Mouse (Mus musculus): ENCODE results near the gene Vhl. TPM values are rescaled to one million over a fixed set of nuclear protein-coding genes. Genes with fewer than 3 reads are reported as not detected.

The Vhl gene
- polyA plus RNA-seq (2012; rRNA removed), result 55.1 and 67.8 TPM in 2 replicates

- Histone ChIP-seq H3K4me3 (ENCODE audit: insufficient read depth, low read length) (peak within 1 kb of the TSS; percentile 71), H3K4me1 (ENCODE audit: control insufficient read depth, insufficient read depth, low read length) (no peaks in the 10 kb centered on the region; the same call in 1 of the 2 replicates), H3K27ac (ENCODE audit: insufficient read depth, low read length) (peak within 1 kb of the TSS; percentile 85)
- TF ChIP-seq POLR2A (IDR thresholded peaks at IDR 0.05; ENCODE audit: extremely low read depth, insufficient read depth, low read length), result peak; percentile 26; the same call in 1 of the 2 replicates
- TF ChIP-seq CTCF (IDR thresholded peaks at IDR 0.05; ENCODE audit: extremely low read depth, insufficient read depth, low read length), result no peak
Measured at GRCm38 (mm10) chr6:113623941-113624751, at the start of gene Vhl. Vhl (plus strand) TSS chr6:113623959.

DNA sequence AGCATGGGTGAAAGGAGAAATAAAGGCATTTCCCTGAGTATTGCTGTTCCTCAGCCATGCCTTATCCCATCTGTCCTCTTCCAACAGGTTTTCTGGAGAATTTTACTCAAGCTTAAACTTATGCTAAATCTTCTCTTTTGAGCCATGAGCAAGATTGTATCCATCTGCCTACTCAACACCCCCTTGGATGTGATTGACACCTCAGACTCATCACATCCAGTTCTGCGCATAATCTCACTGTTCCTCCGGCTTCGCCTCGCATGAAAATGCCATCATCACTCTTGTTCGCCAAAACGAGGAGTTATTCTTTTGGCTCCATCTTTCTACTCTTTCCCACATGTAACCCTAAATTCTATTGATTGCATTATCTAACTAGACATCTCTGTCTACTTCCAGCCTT lies 47.7 kb upstream of the Vhl start:
- H3K27ac ChIP-seq (ENCODE audit: insufficient read depth, low read length), result peak overlapping the region; percentile 89; the same call in 1 of the 2 replicates
- TF ChIP-seq POLR2A (IDR thresholded peaks at IDR 0.05; ENCODE audit: extremely low read depth, insufficient read depth, low read length) (no peak), CTCF (IDR thresholded peaks at IDR 0.05; ENCODE audit: extremely low read depth, insufficient read depth, low read length) (no peak)
- no peak overlapping the region for H3K4me3 ChIP-seq (ENCODE audit: insufficient read depth, low read length)
- H3K4me1 ChIP-seq (ENCODE audit: control insufficient read depth, insufficient read depth, low read length), result peaks cover 2% of the 10 kb centered on the region

- H3K4me3 ChIP-seq (ENCODE audit: insufficient read depth, low read length), result no peak overlapping the region
- TF ChIP-seq POLR2A (IDR thresholded peaks at IDR 0.05; ENCODE audit: extremely low read depth, insufficient read depth, low read length) (no peak), CTCF (IDR thresholded peaks at IDR 0.05; ENCODE audit: extremely low read depth, insufficient read depth, low read length) (no peak)
Measured at GRCm38 (mm10) chr6:113579306-113579705, 44.5 kb upstream of the Vhl start.

GRCm38 (mm10) chr6:113583023-113583422 lies 40.7 kb upstream of the Vhl start:
- no peak overlapping the region for H3K4me3 ChIP-seq (ENCODE audit: insufficient read depth, low read length)
- peak overlapping the region; percentile 7; the same call in 1 of the 2 replicates for H3K27ac ChIP-seq (ENCODE audit: insufficient read depth, low read length)
- H3K4me1 ChIP-seq (ENCODE audit: control insufficient read depth, insufficient read depth, low read length), result 0 out of 2 replicates have a peak, but pooled peaks cover 1% of the 10 kb centered on the region
- no peak for TF ChIP-seq CTCF (IDR thresholded peaks at IDR 0.05; ENCODE audit: extremely low read depth, insufficient read depth, low read length)
- no peak for TF ChIP-seq POLR2A (IDR thresholded peaks at IDR 0.05; ENCODE audit: extremely low read depth, insufficient read depth, low read length)

More at GRCm38 (mm10) chr6:113579306-113579705, 44.5 kb upstream of the Vhl start:
- Histone ChIP-seq H3K4me1 (ENCODE audit: control insufficient read depth, insufficient read depth, low read length) (peaks cover 4% of the 10 kb centered on the region), H3K27ac (ENCODE audit: insufficient read depth, low read length) (no peak overlapping the region)

DNA sequence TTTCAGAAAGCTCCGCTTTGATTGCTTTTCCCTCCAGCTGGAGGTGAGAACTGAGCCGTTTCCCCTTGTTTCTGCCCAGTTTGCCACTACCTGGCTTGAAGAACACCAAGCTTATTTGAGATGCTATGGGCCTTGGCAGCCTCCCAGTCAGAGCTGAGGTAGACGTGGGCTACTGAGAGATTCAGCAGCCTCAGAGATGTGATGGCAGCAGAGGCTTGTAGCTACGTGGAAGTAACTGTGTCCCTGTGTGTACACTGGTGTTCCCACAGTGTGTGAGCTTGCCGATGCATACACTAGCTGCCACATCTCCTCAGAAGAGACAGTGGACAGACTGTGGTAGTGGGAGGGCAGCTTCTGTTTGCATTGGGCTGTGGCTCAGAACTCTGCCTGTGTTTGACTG lies 38.7 kb upstream of the Vhl start:
- Histone ChIP-seq H3K4me3 (ENCODE audit: insufficient read depth, low read length) (no peak overlapping the region), H3K4me1 (ENCODE audit: control insufficient read depth, insufficient read depth, low read length) (0 out of 2 replicates have a peak, but pooled peaks cover 1% of the 10 kb centered on the region), H3K27ac (ENCODE audit: insufficient read depth, low read length) (no peak overlapping the region)
- TF ChIP-seq CTCF (IDR thresholded peaks at IDR 0.05; ENCODE audit: extremely low read depth, insufficient read depth, low read length), result no peak
- TF ChIP-seq POLR2A (IDR thresholded peaks at IDR 0.05; ENCODE audit: extremely low read depth, insufficient read depth, low read length), result no peak

GRCm38 (mm10) chr6:113586466-113587183 lies 37.1 kb upstream of the Vhl start:
- Histone ChIP-seq H3K4me3 (ENCODE audit: insufficient read depth, low read length) (no peak overlapping the region), H3K27ac (ENCODE audit: insufficient read depth, low read length) (no peak overlapping the region), H3K4me1 (ENCODE audit: control insufficient read depth, insufficient read depth, low read length) (0 out of 2 replicates have a peak, but pooled peaks cover 1% of the 10 kb centered on the region)
- TF ChIP-seq CTCF (IDR thresholded peaks at IDR 0.05; ENCODE audit: extremely low read depth, insufficient read depth, low read length) (peak; percentile 20; the same call in 1 of the 2 replicates), POLR2A (IDR thresholded peaks at IDR 0.05; ENCODE audit: extremely low read depth, insufficient read depth, low read length) (no peak)

DNA sequence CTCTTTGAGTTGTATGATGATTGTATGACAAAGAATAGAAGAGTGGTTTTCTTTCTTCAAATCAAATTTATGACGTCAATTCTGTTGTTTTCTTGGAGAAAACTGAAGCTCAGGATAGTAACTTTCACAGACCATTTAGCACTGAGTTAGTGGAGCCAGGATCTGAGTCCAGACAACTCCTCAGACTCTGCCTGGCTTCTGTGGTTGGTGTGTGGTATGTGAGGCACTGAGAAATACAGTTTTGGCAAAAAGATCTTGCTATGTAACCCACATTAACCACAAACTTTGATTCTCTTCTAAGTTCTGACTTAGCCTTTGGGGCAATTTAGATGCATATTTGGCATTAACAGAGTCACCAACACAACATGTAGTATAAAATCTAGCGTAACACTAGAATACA lies 31.1 kb upstream of the Vhl start:
- Histone ChIP-seq H3K27ac (ENCODE audit: insufficient read depth, low read length) (no peak overlapping the region), H3K4me1 (ENCODE audit: control insufficient read depth, insufficient read depth, low read length) (no peaks in the 10 kb centered on the region), H3K4me3 (ENCODE audit: insufficient read depth, low read length) (no peak overlapping the region)
- no peak for TF ChIP-seq POLR2A (IDR thresholded peaks at IDR 0.05; ENCODE audit: extremely low read depth, insufficient read depth, low read length)
- no peak for TF ChIP-seq CTCF (IDR thresholded peaks at IDR 0.05; ENCODE audit: extremely low read depth, insufficient read depth, low read length)

GRCm38 (mm10) chr6:113597945-113598344 lies 25.8 kb upstream of the Vhl start:
- Histone ChIP-seq H3K27ac (ENCODE audit: insufficient read depth, low read length) (no peak overlapping the region), H3K4me3 (ENCODE audit: insufficient read depth, low read length) (no peak overlapping the region), H3K4me1 (ENCODE audit: control insufficient read depth, insufficient read depth, low read length) (no peaks in the 10 kb centered on the region)
- TF ChIP-seq POLR2A (IDR thresholded peaks at IDR 0.05; ENCODE audit: extremely low read depth, insufficient read depth, low read length), result no peak
- no peak for TF ChIP-seq CTCF (IDR thresholded peaks at IDR 0.05; ENCODE audit: extremely low read depth, insufficient read depth, low read length)

DNA sequence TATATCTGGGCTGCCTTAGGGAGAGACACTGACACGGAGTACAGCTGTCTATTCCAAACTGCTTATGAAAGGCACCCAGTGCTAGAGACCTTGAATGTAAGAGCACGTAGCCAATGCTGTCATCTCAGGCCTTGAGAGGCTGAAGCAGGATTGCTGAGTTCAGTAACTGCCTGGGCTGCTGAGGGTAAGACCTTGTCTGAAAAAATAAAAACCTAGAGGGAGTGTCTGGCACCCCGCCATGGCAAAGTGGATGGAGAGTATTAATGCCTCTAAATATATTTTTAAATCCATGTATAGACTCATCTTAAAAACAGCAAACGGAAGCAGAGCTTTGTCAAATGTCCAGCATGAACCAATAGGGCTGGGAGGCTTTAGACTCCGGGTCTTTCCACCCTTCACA lies 23.9 kb upstream of the Vhl start:
- H3K27ac ChIP-seq (ENCODE audit: insufficient read depth, low read length), result no peak overlapping the region
- TF ChIP-seq POLR2A (IDR thresholded peaks at IDR 0.05; ENCODE audit: extremely low read depth, insufficient read depth, low read length), result no peak
- TF ChIP-seq CTCF (IDR thresholded peaks at IDR 0.05; ENCODE audit: extremely low read depth, insufficient read depth, low read length), result no peak
- H3K4me1 ChIP-seq (ENCODE audit: control insufficient read depth, insufficient read depth, low read length), result no peaks in the 10 kb centered on the region
- H3K4me3 ChIP-seq (ENCODE audit: insufficient read depth, low read length), result no peak overlapping the region

All from cortical plate, adult 2 months (tissue).